Mouse (Mus musculus): ENCODE measurements around the gene Isca2.

The Isca2 gene

DNA sequence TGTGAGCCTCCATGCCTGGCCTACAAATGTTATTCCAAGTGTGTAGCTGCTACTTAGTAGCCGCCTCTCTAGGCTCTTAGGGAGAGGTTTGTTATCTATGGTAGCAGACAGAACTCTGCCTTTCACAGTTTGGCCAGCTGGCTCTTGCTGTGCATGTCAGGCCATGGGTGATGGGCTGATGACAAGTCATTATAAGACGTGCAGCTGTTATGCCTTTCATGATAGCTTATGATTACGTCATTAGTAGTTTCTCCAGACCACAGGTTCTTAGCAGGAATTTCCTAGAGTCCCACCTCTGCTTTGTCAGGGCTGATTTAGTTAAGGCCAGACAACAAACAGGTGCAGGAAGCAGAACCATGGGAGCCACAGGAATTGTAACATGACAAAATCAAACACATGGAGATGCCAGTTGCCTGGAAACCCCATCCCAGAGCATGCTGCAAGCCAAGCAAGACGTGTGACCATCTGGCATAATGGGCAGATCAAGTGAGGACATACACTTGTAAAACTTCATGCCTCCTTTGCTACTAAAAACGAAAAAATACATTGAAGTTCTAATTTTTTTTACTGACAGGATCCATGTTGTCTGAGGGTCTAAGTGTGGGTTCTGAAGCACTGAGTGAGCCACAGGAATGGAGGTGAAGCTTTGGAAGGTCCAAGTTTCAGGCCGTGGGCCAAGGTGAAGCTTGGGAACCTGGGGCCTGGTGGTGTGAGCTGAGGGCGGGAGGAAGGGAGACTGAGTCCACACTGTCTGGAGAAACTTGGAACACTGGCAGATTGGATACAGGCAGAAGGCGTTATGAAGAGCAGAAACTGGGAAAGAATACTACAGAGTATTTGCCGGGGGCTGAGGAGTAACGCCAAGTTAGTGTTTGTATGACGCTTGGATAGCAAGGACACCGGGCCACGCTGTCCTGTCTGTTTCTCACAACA is 46.5 kb downstream of the Isca2 start:
- no peak for DNase-seq

DNA sequence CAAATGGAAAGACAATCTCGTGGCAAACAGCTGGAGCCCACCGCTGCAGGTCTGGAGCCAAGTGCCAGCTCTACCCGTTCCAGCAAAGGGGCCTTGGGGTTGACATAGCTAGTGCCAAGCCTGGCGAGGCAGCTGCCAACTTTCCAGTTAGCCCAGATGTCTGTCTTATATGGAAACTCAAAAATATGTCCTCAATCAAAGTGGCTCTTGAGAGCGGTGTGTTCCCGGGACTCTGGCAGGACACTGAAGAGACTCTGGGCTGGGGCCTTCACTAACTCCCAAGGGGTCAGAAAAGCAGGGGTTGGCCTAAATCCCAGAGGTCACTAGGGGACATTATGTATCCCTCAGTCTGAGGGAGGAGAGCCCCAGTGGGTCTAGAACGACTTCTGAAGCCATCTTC is 50.5 kb downstream of the Isca2 start:
- DNase-seq, result no peak

DNA sequence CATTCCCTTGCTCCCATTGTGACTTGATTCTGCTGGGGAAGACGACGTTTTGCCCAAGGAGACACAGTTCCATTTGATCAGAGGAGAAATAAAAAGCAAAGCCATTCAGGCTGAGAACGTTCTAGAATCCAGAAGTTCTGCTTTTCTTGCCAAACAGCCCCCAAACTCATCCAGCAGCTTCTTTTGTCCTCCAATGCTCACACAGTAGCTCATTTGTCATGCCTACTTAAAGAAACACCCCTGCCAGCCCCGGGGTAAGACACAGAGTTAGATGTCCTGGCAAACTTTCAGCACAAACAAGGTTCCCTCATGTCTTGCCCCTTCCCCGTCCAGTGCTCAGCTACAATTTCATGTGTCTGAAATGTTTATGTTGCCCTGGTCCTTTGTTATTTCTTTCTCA is 51.2 kb downstream of the Isca2 start:
- DNase-seq, result no peak
